Mouse (Mus musculus): ENCODE results near the gene Tlcd2.

Gene Tlcd2

GRCm38 (mm10) chr11:75464417-75464816 is 2.9 kb downstream of the Tlcd2 start:
- intact Hi-C loops (cut with DNase I), result no loop called here

- intact Hi-C loops (cut with DNase I), result no loop called here
Measured at GRCm38 (mm10) chr11:75465051-75465450, 3.5 kb downstream of the Tlcd2 start.

- intact Hi-C loops (cut with DNase I), result no loop called here
Measured at GRCm38 (mm10) chr11:75466731-75467505, 5.4 kb downstream of the Tlcd2 start.

- intact Hi-C loops (cut with DNase I), result no loop called here
Measured at GRCm38 (mm10) chr11:75467512-75468215, 6.1 kb downstream of the Tlcd2 start.

- intact Hi-C loops (cut with DNase I), result no loop called here
Measured at GRCm38 (mm10) chr11:75468410-75468809, 6.9 kb downstream of the Tlcd2 start.

- intact Hi-C loops (cut with DNase I), result no loop called here
Measured at GRCm38 (mm10) chr11:75469261-75469660, 7.7 kb downstream of the Tlcd2 start.

- intact Hi-C loops (cut with DNase I), result no loop called here
Measured at GRCm38 (mm10) chr11:75470675-75471074, 9.2 kb downstream of the Tlcd2 start.

GRCm38 (mm10) chr11:75472469-75473081 is 11.1 kb downstream of the Tlcd2 start:
- intact Hi-C loops (cut with DNase I), result no loop called here

- intact Hi-C loops (cut with DNase I), result no loop called here
Measured at GRCm38 (mm10) chr11:75473376-75473775, 11.9 kb downstream of the Tlcd2 start.

GRCm38 (mm10) chr11:75486192-75486591 is 24.7 kb downstream of the Tlcd2 start:
- intact Hi-C loops (cut with DNase I), result no loop called here

- intact Hi-C loops (cut with DNase I), result no loop called here
Measured at GRCm38 (mm10) chr11:75486601-75487285, 25.2 kb downstream of the Tlcd2 start, which contains the start of gene Prpf8. Gene Prpf8, plus strand, starts transcription at chr11:75486816.

GRCm38 (mm10) chr11:75487496-75487895 is 26.0 kb downstream of the Tlcd2 start:
- intact Hi-C loops (cut with DNase I), result no loop called here

- intact Hi-C loops (cut with DNase I), result no loop called here
Measured at GRCm38 (mm10) chr11:75494296-75495049, 33.0 kb downstream of the Tlcd2 start.

- intact Hi-C loops (cut with DNase I), result no loop called here
Measured at GRCm38 (mm10) chr11:75498126-75498525, 36.6 kb downstream of the Tlcd2 start.

- intact Hi-C loops (cut with DNase I), result no loop called here
Measured at GRCm38 (mm10) chr11:75508162-75508561, 46.6 kb downstream of the Tlcd2 start.

- intact Hi-C loops (cut with DNase I), result no loop called here
Measured at GRCm38 (mm10) chr11:75508904-75509303, 47.4 kb downstream of the Tlcd2 start.

GRCm38 (mm10) chr11:75509741-75510626 is 48.5 kb downstream of the Tlcd2 start, which contains the start of gene Rilp:
Gene Rilp, plus strand, starts transcription at chr11:75510094.
- intact Hi-C loops (cut with DNase I), result loop anchor here (5.0 kb wide), 2 partner anchors 58 to 108 kb away; partner anchors contain the start of gene Wdr81

GRCm38 (mm10) chr11:75510627-75510993 is 49.1 kb downstream of the Tlcd2 start:
- intact Hi-C loops (cut with DNase I), result loop anchor here (5.0 kb wide), 2 partner anchors 58 to 108 kb away; partner anchors contain the start of gene Wdr81

- intact Hi-C loops (cut with DNase I), result loop anchor here (5.0 kb wide), 2 partner anchors 59 to 109 kb away; partner anchors contain the start of gene Wdr81
Measured at GRCm38 (mm10) chr11:75511213-75511612, 49.7 kb downstream of the Tlcd2 start.

All from adrenal gland (tissue).